Mouse (Mus musculus): ENCODE measurements around the gene Zfp260.
"Not testable (repeated sequence)": the region's sequence is repeated elsewhere in the genome, so short reads cannot be mapped to it uniquely, and the experiment has no call there.

The Zfp260 gene

GRCm38 (mm10) chr7:30094646-30095429 lies at the start of gene Zfp260:
TSS of gene Zfp260 (plus strand) at chr7:30094777.
- peak; percentile 78 to 84 for DNase-seq (ENCODE audit: low spot score in 2 of 2)

- DNase-seq (ENCODE audit: low spot score in 2 of 2): no peak
These were observed 46.5 kb upstream of the Zfp260 start for GRCm38 (mm10) chr7:30048126-30048525.

- DNase-seq (ENCODE audit: low spot score in 2 of 2): peak; percentile 83 to 86
These were observed 43.6 kb upstream of the Zfp260 start, which contains the start of gene Zfp14 for GRCm38 (mm10) chr7:30050882-30051548. TSS of gene Zfp14 (minus strand) at chr7:30051380.

DNA sequence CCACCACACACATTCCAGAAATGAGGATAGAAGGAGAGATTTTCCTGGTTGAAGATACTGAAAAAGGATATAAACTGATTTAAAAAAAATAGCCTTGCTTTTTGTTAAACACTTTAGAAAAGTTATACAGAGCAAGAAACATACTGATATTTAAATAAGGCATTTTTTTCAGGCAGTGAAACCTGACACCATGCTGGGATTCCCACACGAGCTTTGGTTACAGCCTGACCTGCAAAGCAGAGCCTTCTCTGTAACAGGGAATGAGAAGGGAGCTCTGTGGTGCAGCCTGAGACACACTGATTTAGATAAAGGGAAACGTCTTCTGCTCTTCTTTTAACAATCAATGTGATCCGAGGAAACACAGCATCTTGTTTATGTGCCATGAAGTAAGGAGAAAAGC lies 41.0 kb upstream of the Zfp260 start:
- no peak for DNase-seq (ENCODE audit: low spot score in 2 of 2)

- DNase-seq (ENCODE audit: low spot score in 2 of 2): no peak
These were observed 34.2 kb upstream of the Zfp260 start for GRCm38 (mm10) chr7:30060341-30060740.

DNA sequence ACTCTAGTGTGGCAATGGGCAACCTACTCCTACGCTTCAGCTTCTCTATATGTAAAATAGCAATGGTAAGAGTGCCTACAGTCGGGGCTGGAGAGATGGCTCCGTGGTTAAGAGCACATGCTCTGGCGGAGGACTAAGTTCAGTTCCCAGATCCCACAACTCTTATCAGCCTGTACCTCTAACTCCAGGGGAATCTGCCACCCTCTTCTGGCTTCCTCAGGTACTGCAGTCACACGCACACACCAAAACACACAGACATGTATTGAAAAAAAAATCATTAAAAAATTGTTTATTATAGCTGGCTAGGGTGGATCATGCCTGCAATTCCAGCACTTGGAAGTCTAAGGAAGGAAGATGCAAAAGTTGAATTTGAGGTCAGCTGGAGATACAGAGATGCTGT lies 32.1 kb upstream of the Zfp260 start:
- no peak for DNase-seq (ENCODE audit: low spot score in 2 of 2)

- no peak for DNase-seq (ENCODE audit: low spot score in 2 of 2)
These were observed 30.0 kb upstream of the Zfp260 start for GRCm38 (mm10) chr7:30064622-30065021.

DNA sequence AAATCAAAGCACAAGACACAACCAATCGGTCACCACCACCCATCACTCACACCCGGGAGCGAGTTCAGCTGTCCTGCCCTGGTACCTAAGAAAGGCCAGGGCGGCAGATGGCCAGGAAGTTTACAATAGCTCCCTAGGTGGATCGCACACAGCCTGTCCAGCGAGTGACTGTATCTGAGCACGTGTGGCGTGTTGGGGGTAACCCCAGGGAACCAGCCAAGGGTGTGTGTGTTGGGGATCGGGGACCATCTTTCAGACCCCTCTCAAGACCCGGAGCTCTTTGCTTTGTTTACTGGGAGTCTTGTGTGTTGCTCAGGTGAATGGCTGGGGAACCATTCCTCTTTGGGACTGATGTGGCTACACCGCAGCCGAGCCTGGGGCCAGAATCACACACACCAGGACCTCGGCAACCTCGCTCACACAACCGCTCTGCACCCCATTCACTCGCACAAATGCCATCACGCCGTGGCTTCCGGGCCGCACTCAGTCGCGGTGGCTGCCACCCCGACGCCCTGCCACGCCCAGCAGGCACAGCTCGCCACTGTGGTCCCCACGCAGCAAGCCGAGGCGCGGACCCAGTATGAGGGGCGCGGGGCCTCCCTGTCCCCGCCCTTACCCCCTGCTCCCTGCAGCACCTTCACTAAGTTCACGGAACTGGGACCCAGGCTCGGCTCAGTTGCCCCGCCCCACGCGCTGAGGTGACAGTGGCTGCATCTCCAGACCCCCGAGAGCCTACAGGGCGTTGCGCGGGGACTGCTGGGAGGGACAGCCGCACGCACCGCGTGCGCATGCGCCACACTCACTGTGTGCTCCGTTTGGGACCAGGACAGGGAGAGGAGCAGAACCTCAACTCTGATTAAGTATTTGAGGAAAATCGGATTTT lies 22.2 kb upstream of the Zfp260 start, which contains the start of gene Zfp82:
Zfp82 (minus strand) TSS at position 755 of the 883 bp plus-strand sequence.
- DNase-seq (ENCODE audit: low spot score in 2 of 2): peak; percentile 59 to 74

DNA sequence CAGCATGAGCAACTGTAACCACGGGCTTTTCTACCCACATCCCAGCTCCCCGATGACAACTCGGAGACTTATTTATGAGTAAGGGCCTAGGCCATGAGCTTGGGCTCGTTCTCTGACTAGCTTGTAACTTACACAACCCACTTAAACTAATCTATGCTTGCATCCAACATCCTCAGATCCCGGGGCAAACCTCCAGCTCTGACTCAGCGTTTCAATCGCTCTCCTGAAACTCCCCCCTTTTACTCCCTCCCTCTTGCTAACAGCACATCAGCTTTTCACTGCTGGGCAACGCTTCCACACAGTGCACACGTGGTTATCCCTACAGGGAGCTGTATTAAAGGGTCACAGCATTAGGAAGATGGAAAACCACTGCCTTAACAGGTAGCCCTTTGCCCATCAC lies 8.1 kb upstream of the Zfp260 start:
- no peak for DNase-seq (ENCODE audit: low spot score in 2 of 2)

DNA sequence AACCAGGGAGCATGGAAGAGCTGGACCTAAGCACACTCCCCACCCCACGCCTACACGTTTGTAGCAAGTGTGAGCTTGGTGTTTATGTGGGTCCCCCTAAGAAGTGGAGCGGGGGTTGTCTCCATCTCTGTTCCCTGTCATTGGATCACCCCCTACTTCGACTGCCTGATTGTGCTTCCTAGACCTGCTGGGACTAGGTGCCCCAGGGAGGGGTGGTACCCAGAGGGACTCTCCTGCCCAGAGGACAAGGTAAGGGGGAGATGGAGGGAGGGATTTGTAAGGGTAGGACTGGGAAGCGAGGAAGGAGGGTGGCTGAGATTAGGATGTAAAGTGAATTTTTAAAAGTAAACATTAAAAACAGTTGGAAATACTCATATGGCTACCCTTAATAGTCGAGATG lies 5.2 kb upstream of the Zfp260 start:
- no peak for DNase-seq (ENCODE audit: low spot score in 2 of 2)

DNA sequence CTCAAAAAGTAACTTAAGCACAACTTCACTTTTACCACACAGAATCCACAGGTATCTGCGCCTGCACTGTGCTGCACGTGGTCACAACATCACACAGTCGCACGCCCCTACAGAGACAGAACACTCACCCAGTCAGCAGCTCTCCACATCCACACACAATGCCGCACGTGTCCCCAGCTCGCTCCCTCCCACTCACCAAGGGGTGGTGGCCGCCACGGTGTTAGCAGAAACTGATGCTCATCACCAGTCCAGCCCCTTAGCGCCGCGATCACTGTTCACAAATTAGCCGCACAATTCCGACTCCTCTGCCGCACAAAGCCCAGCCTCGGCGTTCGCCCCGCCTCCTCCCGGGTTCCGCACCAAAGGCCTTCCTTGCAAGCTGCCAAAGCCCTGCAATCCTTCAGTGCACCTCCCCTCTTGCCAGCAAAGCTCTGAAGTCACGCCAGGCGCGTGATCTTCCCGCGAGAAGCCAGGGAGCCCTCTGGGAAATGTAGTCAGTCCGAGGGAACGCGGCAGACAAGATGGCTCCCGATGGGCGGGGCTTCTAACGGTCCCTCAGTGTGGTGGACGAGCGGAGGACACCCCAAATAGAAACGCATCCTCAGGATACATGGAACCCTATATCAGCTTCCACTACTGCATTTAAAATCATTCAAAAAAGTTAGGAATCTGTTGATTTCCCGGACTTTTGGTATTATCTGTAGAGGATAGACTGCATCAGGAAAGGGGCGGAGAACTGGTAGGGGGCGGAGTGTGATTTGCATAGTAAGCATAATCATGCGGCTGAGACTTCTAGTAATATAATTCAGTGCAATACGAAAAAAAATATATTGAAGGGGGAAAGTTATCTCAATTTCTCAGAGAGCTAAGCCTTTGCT lies 4.2 kb upstream of the Zfp260 start, which contains the start of the genes Gm26920 and Zfp566:
Gm26920 (minus strand) TSS at position 319 of the 878 bp plus-strand sequence.
Zfp566 (minus strand) TSS at position 436 of the 878 bp plus-strand sequence.
- peak; percentile 93 to 97 for DNase-seq (ENCODE audit: low spot score in 2 of 2)

GRCm38 (mm10) chr7:30090970-30091585 lies 3.5 kb upstream of the Zfp260 start:
- DNase-seq (ENCODE audit: low spot score in 2 of 2): peak in 1 of 2 experiments; percentile 20

DNA sequence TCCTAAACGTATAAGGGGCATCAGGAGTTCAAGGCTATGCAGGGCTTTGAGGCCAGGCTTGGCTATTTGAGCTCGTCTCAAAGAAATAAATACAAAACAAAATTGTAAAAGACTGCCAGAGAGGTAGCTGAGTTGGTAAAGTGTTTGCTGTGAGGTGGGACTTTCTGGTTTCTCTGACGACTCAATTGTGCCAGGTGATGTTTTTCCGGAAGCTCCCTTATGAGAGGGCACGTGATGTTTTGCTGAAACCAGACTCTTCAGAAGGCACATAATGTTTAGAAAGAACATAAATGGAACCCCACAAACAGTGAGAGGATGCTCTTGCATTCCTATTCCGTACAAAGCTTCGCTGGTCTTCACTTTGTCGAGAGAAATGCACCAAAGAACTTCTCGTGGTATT lies 1.9 kb upstream of the Zfp260 start:
- DNase-seq (ENCODE audit: low spot score in 2 of 2): no peak

DNA sequence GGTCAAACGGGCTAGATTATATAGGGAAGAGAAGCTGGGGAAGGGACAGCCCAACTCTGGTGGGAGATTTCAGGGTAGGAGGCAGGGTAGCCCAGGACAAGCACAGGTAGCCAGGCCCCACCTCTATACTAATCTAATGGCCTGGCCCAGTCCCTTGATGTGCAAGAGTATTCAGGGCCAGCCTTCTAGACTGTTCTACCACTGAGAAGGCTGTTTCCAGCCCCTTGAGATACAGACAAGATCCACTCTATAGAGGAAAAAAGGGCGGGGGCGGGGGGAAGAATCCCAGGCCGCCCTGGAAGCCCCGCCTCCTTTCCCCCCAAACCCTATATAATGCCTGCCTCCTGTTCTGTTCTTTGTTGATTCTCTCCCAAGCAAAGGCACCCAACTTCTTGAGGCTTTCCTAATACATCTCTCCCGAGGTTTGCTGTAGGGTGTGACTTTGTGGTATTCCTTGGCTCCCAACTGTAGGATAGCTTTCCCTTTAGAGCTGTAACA lies 610 bp upstream of the Zfp260 start:
- DNase-seq (ENCODE audit: low spot score in 2 of 2): no peak

- no peak for DNase-seq (ENCODE audit: low spot score in 2 of 2)
These were observed 1.1 kb downstream of the Zfp260 start for GRCm38 (mm10) chr7:30095551-30096125.

DNA sequence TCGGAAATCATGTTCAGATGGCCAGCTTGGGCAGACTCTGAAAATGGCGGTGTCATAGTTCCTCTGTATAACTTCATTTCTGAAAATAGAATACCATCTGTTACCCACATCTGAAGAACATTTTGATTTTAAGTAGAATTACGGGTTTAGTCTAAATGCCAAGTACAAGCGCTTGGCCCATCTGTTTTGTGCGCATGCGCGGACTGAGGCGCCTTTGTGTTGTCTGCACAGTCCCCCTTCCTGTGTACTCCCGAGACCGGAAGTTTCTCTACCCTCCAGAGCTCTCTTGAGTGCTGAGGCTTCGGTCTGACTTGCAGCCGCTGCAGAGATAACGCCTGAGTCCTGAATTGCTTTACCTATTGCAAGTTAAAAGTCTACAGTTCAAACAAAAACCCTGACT lies 4.7 kb downstream of the Zfp260 start:
- DNase-seq (ENCODE audit: low spot score in 2 of 2): no peak

GRCm38 (mm10) chr7:30116076-30116475 lies 21.5 kb downstream of the Zfp260 start:
- DNase-seq (ENCODE audit: low spot score in 2 of 2): no peak

- DNase-seq (ENCODE audit: low spot score in 2 of 2): not testable (repeated sequence)
These were observed 23.4 kb downstream of the Zfp260 start for GRCm38 (mm10) chr7:30117935-30118334.

- peak; percentile 66 to 83 for DNase-seq (ENCODE audit: low spot score in 2 of 2)
These were observed 27.0 kb downstream of the Zfp260 start, which contains the start of gene Zfp382 for GRCm38 (mm10) chr7:30121308-30122187. TSS of gene Zfp382 (plus strand) at chr7:30121942.

Measured in urinary bladder, adult 18-20 months (tissue).